ENCODE assay signal across 26 mouse cellular contexts in genomic region chr19:46744681-46745080, GRCm38 (mm10). TPM values are rescaled to one million over a fixed set of nuclear protein-coding genes. Genes with fewer than 3 reads are reported as not detected.
DNase-seq lines count a peak whose midpoint lies in the region; ATAC-seq lines count a peak whose summit lies in the region.
"Had no signal": no experiment of that assay in that cellular context is flagged by ENCODE, and none has a peak within 500 bp of the region (broad histone marks: within the 10 kb centered on the region; RNA-seq: fewer than 3 reads in every experiment).

No protein-coding gene starts in this region.

- no peak overlapping the region for H3K4me2 ChIP-seq in embryonic facial prominence, embryonic 14.5 days (ENCODE audit: low read depth, low read length)
- H3K4me2 ChIP-seq in midbrain, embryonic 13.5 days (replicated peaks) = no peak overlapping the region
- peak overlapping the region; percentile 25; the same call in 1 of the 2 replicates for H3K4me2 ChIP-seq in midbrain, embryonic 16.5 days (ENCODE audit: low read length)
- H3K4me2 ChIP-seq: embryonic facial prominence, embryonic 15.5 days; heart, embryonic 12.5 days; heart, embryonic 15.5 days; hindbrain, embryonic 12.5 days; hindbrain, embryonic 15.5 days; intestine, embryonic 15.5 days had no signal

- WGBS in embryonic facial prominence, embryonic 14.5 days = 68% methylated on average over 9 of the region's 9 CpGs
- WGBS in embryonic facial prominence, embryonic 10.5 days = 74% methylated on average over 9 of the region's 9 CpGs
- 48% methylated on average over 9 of the region's 9 CpGs for WGBS in midbrain, embryonic 13.5 days
- WGBS in midbrain, embryonic 10.5 days = 80% methylated on average over 9 of the region's 9 CpGs
- 37% methylated on average over 9 of the region's 9 CpGs for WGBS in midbrain, embryonic 16.5 days

- peak; percentile 14 for DNase-seq in embryonic facial prominence, embryonic 14.5 days (ENCODE audit: low spot score)
- no peak for DNase-seq in embryonic facial prominence, embryonic 10.5 days (ENCODE audit: low spot score)
- DNase-seq in midbrain, embryonic 10.5 days (ENCODE audit: low spot score) = no peak
- no peak for DNase-seq in frontal cortex, postnatal 10 days (ENCODE audit: low spot score in 2 of 2)
- DNase-seq: adrenal gland, adult 8-10 months; adrenal gland, postnatal 36 days; cerebellum, adult 11-12 months; cerebellum, adult 8-10 months; cerebellum, postnatal 10 days; cerebellum, postnatal 36 days; embryo, embryonic 11 days; forebrain, postnatal 0 days; gastrocnemius, postnatal 25 days; heart, adult 18-20 months; heart, postnatal 10 days; heart, postnatal 4 days had no signal

- no peak for ATAC-seq in embryonic facial prominence, embryonic 14.5 days (ENCODE audit: low read depth)
- ATAC-seq in midbrain, embryonic 13.5 days = 0 out of 2 replicates have a peak, but pooled peaks have one; percentile 68
- peak; percentile 75 for ATAC-seq in midbrain, embryonic 16.5 days
- ATAC-seq: activated CD4-positive, CD25-positive, alpha-beta regulatory T cell, adult 4 months; forebrain, embryonic 14.5 days; forebrain, postnatal 0 days; intestine, embryonic 15.5 days had no signal

- no peak overlapping the region for H3K27ac ChIP-seq in embryonic facial prominence, embryonic 14.5 days (replicated peaks; ENCODE audit: low read depth, low read length)
- no peak overlapping the region for H3K27ac ChIP-seq in embryonic facial prominence, embryonic 10.5 days (replicated peaks)
- no peak overlapping the region for H3K27ac ChIP-seq in midbrain, embryonic 13.5 days
- no peak overlapping the region for H3K27ac ChIP-seq in midbrain, embryonic 10.5 days (replicated peaks)
- no peak overlapping the region for H3K27ac ChIP-seq in midbrain, embryonic 16.5 days (ENCODE audit: low read length)
- H3K27ac ChIP-seq: embryonic facial prominence, embryonic 15.5 days; heart, embryonic 15.5 days; hindbrain, embryonic 12.5 days; hindbrain, embryonic 15.5 days; intestine, embryonic 15.5 days had no signal

- no peak overlapping the region for H3K4me3 ChIP-seq in embryonic facial prominence, embryonic 14.5 days (ENCODE audit: low read depth, low read length)
- no peak overlapping the region for H3K4me3 ChIP-seq in embryonic facial prominence, embryonic 10.5 days
- no peak overlapping the region for H3K4me3 ChIP-seq in midbrain, embryonic 13.5 days (replicated peaks)
- no peak overlapping the region for H3K4me3 ChIP-seq in midbrain, embryonic 10.5 days
- no peak overlapping the region for H3K4me3 ChIP-seq in midbrain, embryonic 16.5 days (ENCODE audit: low read depth, low read length)
- H3K4me3 ChIP-seq: embryonic facial prominence, embryonic 15.5 days; heart, embryonic 12.5 days; heart, embryonic 15.5 days; hindbrain, embryonic 12.5 days; hindbrain, embryonic 15.5 days; intestine, embryonic 15.5 days had no signal

- H3K9me3 ChIP-seq in embryonic facial prominence, embryonic 14.5 days (ENCODE audit: control insufficient read depth, low read length) = no peaks in the 10 kb centered on the region
- no peaks in the 10 kb centered on the region for H3K9me3 ChIP-seq in embryonic facial prominence, embryonic 10.5 days
- H3K9me3 ChIP-seq in midbrain, embryonic 13.5 days = no peaks in the 10 kb centered on the region
- H3K9me3 ChIP-seq in midbrain, embryonic 10.5 days (replicated peaks) = no peaks in the 10 kb centered on the region
- H3K9me3 ChIP-seq in midbrain, embryonic 16.5 days (replicated peaks; ENCODE audit: control insufficient read depth, low read length, poor library complexity, severe bottlenecking) = no peaks in the 10 kb centered on the region
- H3K9me3 ChIP-seq: embryonic facial prominence, embryonic 15.5 days; heart, embryonic 12.5 days; heart, embryonic 15.5 days; hindbrain, embryonic 12.5 days; hindbrain, embryonic 15.5 days; intestine, embryonic 15.5 days had no signal

- no peaks in the 10 kb centered on the region for H3K27me3 ChIP-seq in embryonic facial prominence, embryonic 14.5 days (replicated peaks; ENCODE audit: control insufficient read depth, insufficient read depth, low read length)
- H3K27me3 ChIP-seq in embryonic facial prominence, embryonic 10.5 days (replicated peaks; ENCODE audit: low read depth, poor library complexity, severe bottlenecking) = no peaks in the 10 kb centered on the region
- H3K27me3 ChIP-seq in midbrain, embryonic 13.5 days = no peaks in the 10 kb centered on the region
- H3K27me3 ChIP-seq in midbrain, embryonic 10.5 days (ENCODE audit: low read depth, poor library complexity, severe bottlenecking) = no peaks in the 10 kb centered on the region
- no peaks in the 10 kb centered on the region for H3K27me3 ChIP-seq in midbrain, embryonic 16.5 days (ENCODE audit: control insufficient read depth, insufficient read depth, low read depth, low read length)
- H3K27me3 ChIP-seq: embryonic facial prominence, embryonic 15.5 days; heart, embryonic 15.5 days; hindbrain, embryonic 12.5 days; hindbrain, embryonic 15.5 days; intestine, embryonic 15.5 days had no signal

- no peaks in the 10 kb centered on the region for H3K36me3 ChIP-seq in embryonic facial prominence, embryonic 14.5 days (ENCODE audit: control insufficient read depth, insufficient read depth, low read length)
- H3K36me3 ChIP-seq in embryonic facial prominence, embryonic 10.5 days (replicated peaks) = no peaks in the 10 kb centered on the region
- H3K36me3 ChIP-seq in midbrain, embryonic 13.5 days = no peaks in the 10 kb centered on the region
- H3K36me3 ChIP-seq in midbrain, embryonic 10.5 days = no peaks in the 10 kb centered on the region
- no peaks in the 10 kb centered on the region for H3K36me3 ChIP-seq in midbrain, embryonic 16.5 days (ENCODE audit: control insufficient read depth, insufficient read depth, low read length)
- H3K36me3 ChIP-seq: embryonic facial prominence, embryonic 15.5 days; heart, embryonic 12.5 days; heart, embryonic 15.5 days; hindbrain, embryonic 12.5 days; hindbrain, embryonic 15.5 days; intestine, embryonic 15.5 days had no signal

- H3K4me1 ChIP-seq in embryonic facial prominence, embryonic 14.5 days (ENCODE audit: control insufficient read depth, insufficient read depth, low read length) = no peaks in the 10 kb centered on the region
- H3K4me1 ChIP-seq in embryonic facial prominence, embryonic 10.5 days = no peaks in the 10 kb centered on the region
- H3K4me1 ChIP-seq in midbrain, embryonic 13.5 days (replicated peaks) = peaks cover 7% of the 10 kb centered on the region; the same call in 1 of the 2 replicates
- H3K4me1 ChIP-seq in midbrain, embryonic 10.5 days = no peaks in the 10 kb centered on the region
- peaks cover 9% of the 10 kb centered on the region; the same call in 1 of the 2 replicates for H3K4me1 ChIP-seq in midbrain, embryonic 16.5 days (ENCODE audit: control insufficient read depth, insufficient read depth, low read length)
- H3K4me1 ChIP-seq: embryonic facial prominence, embryonic 15.5 days; heart, embryonic 12.5 days; heart, embryonic 15.5 days; hindbrain, embryonic 12.5 days; hindbrain, embryonic 15.5 days; intestine, embryonic 15.5 days had no signal

- no peak overlapping the region for H3K9ac ChIP-seq in embryonic facial prominence, embryonic 14.5 days (ENCODE audit: low read depth, low read length)
- H3K9ac ChIP-seq in midbrain, embryonic 13.5 days (replicated peaks) = no peak overlapping the region
- H3K9ac ChIP-seq in midbrain, embryonic 16.5 days (ENCODE audit: low read depth, low read length) = no peak overlapping the region
- H3K9ac ChIP-seq: embryonic facial prominence, embryonic 15.5 days; forebrain, postnatal 0 days; heart, embryonic 12.5 days; heart, embryonic 15.5 days; hindbrain, embryonic 12.5 days; hindbrain, embryonic 15.5 days; intestine, embryonic 15.5 days had no signal

RNA-seq across cellular contexts. Expression of gene Cnnm2, which starts 16.7 kb away (rescaled TPM):
- 4.2 and 5.1 TPM in 2 replicates for polyA plus RNA-seq in embryonic facial prominence, embryonic 14.5 days (2014; fragmentation: Nextera tagmentation; extraction: Ambion mirVana)
- 2.3 and 3.0 TPM in 2 replicates for polyA plus RNA-seq in embryonic facial prominence, embryonic 10.5 days (2016; fragmentation: Nextera tagmentation; extraction: Ambion mirVana)
- polyA plus RNA-seq in midbrain, embryonic 13.5 days (2015; fragmentation: Nextera tagmentation; extraction: Ambion mirVana) = 4.4 and 7.5 TPM in 2 replicates
- 2.7 TPM in 2 replicates for polyA plus RNA-seq in midbrain, embryonic 10.5 days (2016; fragmentation: Nextera tagmentation; extraction: Ambion mirVana)
- 6.8 and 7.0 TPM in 2 replicates for polyA plus RNA-seq in midbrain, embryonic 16.5 days (2015; fragmentation: Nextera tagmentation; extraction: Ambion mirVana)

RNA-seq across cellular contexts. Expression of gene As3mt, which starts 37.4 kb away (rescaled TPM):
- 19.4 and 24.1 TPM in 2 replicates for polyA plus RNA-seq in embryonic facial prominence, embryonic 14.5 days (2014; fragmentation: Nextera tagmentation; extraction: Ambion mirVana)
- polyA plus RNA-seq in embryonic facial prominence, embryonic 10.5 days (2016; fragmentation: Nextera tagmentation; extraction: Ambion mirVana) = 31.8 and 32.6 TPM in 2 replicates
- 32.6 and 34.2 TPM in 2 replicates for polyA plus RNA-seq in midbrain, embryonic 13.5 days (2015; fragmentation: Nextera tagmentation; extraction: Ambion mirVana)
- 30.0 and 32.4 TPM in 2 replicates for polyA plus RNA-seq in midbrain, embryonic 10.5 days (2016; fragmentation: Nextera tagmentation; extraction: Ambion mirVana)
- 35.6 and 38.1 TPM in 2 replicates for polyA plus RNA-seq in midbrain, embryonic 16.5 days (2015; fragmentation: Nextera tagmentation; extraction: Ambion mirVana)

RNA-seq across cellular contexts. Expression of gene Borcs7, which starts 55.0 kb away (rescaled TPM):
- 13.9 and 14.3 TPM in 2 replicates for polyA plus RNA-seq in embryonic facial prominence, embryonic 14.5 days (2014; fragmentation: Nextera tagmentation; extraction: Ambion mirVana)
- polyA plus RNA-seq in embryonic facial prominence, embryonic 10.5 days (2016; fragmentation: Nextera tagmentation; extraction: Ambion mirVana) = 13.6 and 15.5 TPM in 2 replicates
- polyA plus RNA-seq in midbrain, embryonic 13.5 days (2015; fragmentation: Nextera tagmentation; extraction: Ambion mirVana) = 20.1 and 22.3 TPM in 2 replicates
- 14.2 and 17.4 TPM in 2 replicates for polyA plus RNA-seq in midbrain, embryonic 10.5 days (2016; fragmentation: Nextera tagmentation; extraction: Ambion mirVana)
- 24.6 and 27.6 TPM in 2 replicates for polyA plus RNA-seq in midbrain, embryonic 16.5 days (2015; fragmentation: Nextera tagmentation; extraction: Ambion mirVana)
